Mouse (Mus musculus) intestine, embryonic 15.5 days (tissue): ENCODE measurements around the gene Atat1. TPM values are rescaled to one million over a fixed set of nuclear protein-coding genes. Genes with fewer than 3 reads are reported as not detected.

Experiments
- ATAC-seq: fragments of 200-750 bp; cut with Nextera tagmentation; 2 replicates; pipeline ENCODE4 v1.8.0; 2017; ENCODE audit warnings: moderate TSS enrichment, moderate library complexity
- H3K27ac ChIP-seq: fragments of 300-500 bp; sonication (generic); 2 replicates; pipeline ENCODE4 v1.5.1; 2015; ENCODE audit warnings: mild to moderate bottlenecking, inconsistent platforms
- H3K27me3 ChIP-seq: fragments of 300-500 bp; sonication (generic); replicated peaks from 2 replicates; pipeline ENCODE4 v1.6.1; 2015; ENCODE audit warnings: inconsistent platforms
- H3K36me3 ChIP-seq: fragments of 300-500 bp; sonication (generic); 2 replicates; pipeline ENCODE4 v1.6.1; 2015; ENCODE audit warnings: inconsistent platforms
- H3K4me1 ChIP-seq: fragments of 300-500 bp; sonication (generic); replicated peaks from 2 replicates; pipeline ENCODE4 v1.6.1; 2015; ENCODE audit warnings: inconsistent platforms
- H3K4me2 ChIP-seq: fragments of 300-500 bp; sonication (generic); replicated peaks from 2 replicates; pipeline ENCODE4 v1.6.1; 2015; ENCODE audit warnings: mild to moderate bottlenecking, inconsistent platforms
- H3K4me3 ChIP-seq: fragments of 300-500 bp; sonication (generic); replicated peaks from 2 replicates; pipeline ENCODE4 v1.5.1; 2015; ENCODE audit warnings: inconsistent platforms
- H3K9ac ChIP-seq: fragments of 300-500 bp; sonication (generic); 2 replicates; pipeline ENCODE4 v1.6.1; 2015; ENCODE audit warnings: inconsistent platforms
- H3K9me3 ChIP-seq: fragments of 300-500 bp; sonication (generic); 2 replicates; pipeline ENCODE4 v1.6.1; 2016; ENCODE audit warnings: inconsistent platforms
- WGBS: fragments of 180-500 bp; shearing (Covaris S2); methylation state at CpG from one replicate; pipeline ENCODE4 v1.1.7; 2015; 5-methylcytosine and 5-hydroxymethylcytosine counted together
- polyA plus RNA-seq: library from polyadenylated mRNA; unstranded; fragments of >200 nt; fragmentation: Nextera tagmentation; extraction: Ambion mirVana; gene quantifications from 2 replicates; pipeline ENCODE4 v1.2.1, GENCODE M21; 2015

Atat1 gene
- polyA plus RNA-seq, 1 experiment from 2014 or later = 47.2 TPM

DNA sequence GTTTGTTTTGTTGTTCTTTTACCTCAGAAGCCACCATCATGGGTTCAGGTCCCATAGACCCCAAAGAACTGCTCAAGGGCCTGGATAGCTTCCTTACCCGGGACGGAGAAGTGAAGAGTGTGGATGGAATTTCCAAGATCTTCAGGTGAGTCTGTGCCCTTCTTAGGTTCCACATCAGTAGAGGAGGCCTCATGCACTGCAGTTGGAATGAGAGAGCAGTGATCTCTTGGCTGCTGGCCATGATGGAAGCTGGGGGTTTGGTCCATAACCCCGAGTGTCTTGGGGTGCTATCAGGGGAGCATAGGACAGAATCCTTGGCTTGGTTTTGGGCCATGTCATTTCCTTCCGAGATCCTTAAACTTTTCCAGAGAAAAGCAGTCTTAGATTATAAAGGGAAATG, 13.4 kb upstream of the Atat1 start:
- Histone ChIP-seq H3K4me3 (no peak overlapping the region), H3K27me3 (no peaks in the 10 kb centered on the region), H3K4me1 (peaks cover 19% of the 10 kb centered on the region), H3K9ac (no peak overlapping the region), H3K27ac (no peak overlapping the region), H3K9me3 (no peaks in the 10 kb centered on the region), H3K4me2 (no peak overlapping the region), H3K36me3 (peaks cover 33% of the 10 kb centered on the region)
- ATAC-seq = no peak
- WGBS = 95% methylated on average over 4 of the region's 4 CpGs

DNA sequence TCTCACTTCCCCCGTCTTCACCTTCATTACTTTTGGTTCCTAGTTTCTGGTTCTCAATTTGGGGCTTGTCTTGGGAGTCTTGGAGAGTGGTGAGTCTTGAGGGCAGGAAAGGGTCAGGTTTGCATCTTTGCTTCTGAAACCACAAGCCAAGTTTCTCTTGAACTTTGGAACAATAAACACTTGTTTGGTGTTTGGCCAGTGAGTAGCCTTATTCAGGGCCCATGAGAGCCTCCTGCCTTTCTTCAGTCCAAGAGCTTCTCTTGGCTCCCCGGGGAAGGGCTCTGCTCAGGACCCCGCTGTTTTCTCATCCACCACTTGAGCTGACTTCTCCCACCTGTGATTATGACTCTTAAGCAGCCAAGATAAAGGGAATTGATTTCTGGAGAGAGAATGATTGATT, 12.7 kb upstream of the Atat1 start:
- peaks cover 19% of the 10 kb centered on the region for H3K4me1 ChIP-seq
- no peak overlapping the region for H3K4me2 ChIP-seq
- ATAC-seq = no peak
- 79% methylated on average over 3 of the region's 3 CpGs for WGBS
- H3K9me3 ChIP-seq = no peaks in the 10 kb centered on the region
- no peaks in the 10 kb centered on the region for H3K27me3 ChIP-seq
- no peak overlapping the region for H3K4me3 ChIP-seq
- H3K9ac ChIP-seq = no peak overlapping the region
- peaks cover 26% of the 10 kb centered on the region for H3K36me3 ChIP-seq
- H3K27ac ChIP-seq = no peak overlapping the region

DNA sequence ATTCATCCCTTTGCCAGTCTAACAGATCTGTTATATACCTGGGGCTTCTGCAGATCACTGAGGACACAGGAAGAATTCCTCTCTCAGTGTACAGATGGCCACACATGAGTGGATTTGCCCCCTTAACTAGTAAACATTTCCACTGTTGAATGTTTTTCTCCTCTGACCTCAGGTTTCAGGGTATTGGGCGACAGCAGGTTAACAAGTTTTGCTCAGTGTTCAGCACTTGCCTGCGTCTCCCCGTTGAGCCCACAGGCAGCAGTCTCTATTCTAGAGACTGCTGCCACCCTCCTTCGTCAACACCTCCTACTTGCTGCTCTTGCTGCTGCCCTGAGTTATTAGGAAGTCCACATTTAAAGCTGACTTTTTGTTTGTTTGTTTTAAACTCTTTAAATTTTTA, 11.8 kb upstream of the Atat1 start:
- H3K9me3 ChIP-seq = no peaks in the 10 kb centered on the region
- no peak overlapping the region for H3K9ac ChIP-seq
- H3K4me1 ChIP-seq = peaks cover 19% of the 10 kb centered on the region
- no peak overlapping the region for H3K4me2 ChIP-seq
- peaks cover 22% of the 10 kb centered on the region for H3K36me3 ChIP-seq
- WGBS = 82% methylated on average over 4 of the region's 4 CpGs
- no peaks in the 10 kb centered on the region for H3K27me3 ChIP-seq
- no peak overlapping the region for H3K4me3 ChIP-seq
- H3K27ac ChIP-seq = no peak overlapping the region
- no peak for ATAC-seq

DNA sequence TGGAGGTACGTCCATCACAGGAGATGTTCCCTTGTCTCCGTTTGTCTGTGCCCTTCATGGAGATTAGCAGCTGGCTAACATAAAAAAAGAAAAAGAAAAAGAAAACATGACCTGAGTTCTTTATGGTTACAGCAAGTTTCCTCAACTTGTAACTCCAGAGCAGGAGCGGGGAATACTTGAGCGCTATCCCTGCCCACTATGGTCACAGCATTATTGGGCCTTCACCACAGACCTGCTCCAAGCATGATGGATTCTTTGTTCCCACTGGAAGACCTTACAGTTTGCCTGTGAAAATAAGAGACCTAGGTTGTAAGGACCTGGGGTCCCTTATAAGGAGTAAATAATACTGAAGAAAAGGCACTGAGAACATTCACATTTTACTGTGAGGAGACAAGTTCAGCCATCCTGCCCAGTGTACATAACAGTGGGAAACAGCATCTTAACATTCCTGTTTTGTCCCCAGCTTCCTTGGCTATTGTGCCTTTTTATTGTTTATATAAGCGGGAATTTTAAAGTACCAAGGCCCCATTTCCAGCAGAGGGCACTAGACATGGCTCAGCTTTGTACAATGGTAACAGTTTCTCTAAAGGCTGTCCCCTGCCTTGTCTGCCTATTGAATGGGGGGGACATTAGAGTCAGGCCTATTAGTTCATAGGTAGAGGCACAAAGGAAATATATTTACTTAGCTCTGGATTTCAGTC, 11.1 kb upstream of the Atat1 start:
- Histone ChIP-seq H3K27me3 (no peaks in the 10 kb centered on the region), H3K27ac (peak overlapping the region; percentile 95; the same call in 1 of the 2 replicates), H3K4me2 (no peak overlapping the region), H3K4me3 (no peak overlapping the region), H3K4me1 (peaks cover 19% of the 10 kb centered on the region), H3K9ac (no peak overlapping the region), H3K36me3 (peaks cover 16% of the 10 kb centered on the region), H3K9me3 (no peaks in the 10 kb centered on the region)
- 64% methylated on average over 5 of the region's 5 CpGs for WGBS
- ATAC-seq = no peak

DNA sequence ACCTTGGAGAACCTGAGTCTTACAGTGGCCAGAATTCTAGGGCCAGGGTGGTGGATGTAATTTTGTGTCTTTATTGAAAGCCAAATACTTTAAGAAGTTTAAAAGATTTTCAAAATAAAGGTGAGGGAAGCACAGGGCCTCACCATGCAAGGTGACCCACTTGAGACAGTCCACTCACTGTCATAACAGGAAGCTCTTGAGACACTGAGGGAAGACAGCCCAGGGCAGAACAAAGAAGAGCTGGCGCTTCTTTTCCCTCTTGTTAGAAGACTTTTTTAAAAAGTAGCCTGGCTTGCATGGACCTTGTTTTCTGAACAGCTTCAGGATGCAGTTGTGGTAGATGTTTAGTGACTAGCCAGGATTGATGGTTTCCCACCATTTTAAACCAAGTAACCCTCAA, 10.5 kb upstream of the Atat1 start:
- 42% methylated on average over 1 of the region's 1 CpGs for WGBS
- Histone ChIP-seq H3K4me2 (peak overlapping the region; percentile 76; the same call in 1 of the 2 replicates), H3K36me3 (peaks cover 16% of the 10 kb centered on the region), H3K9ac (no peak overlapping the region), H3K4me3 (no peak overlapping the region), H3K27me3 (no peaks in the 10 kb centered on the region), H3K4me1 (peaks cover 21% of the 10 kb centered on the region), H3K9me3 (no peaks in the 10 kb centered on the region), H3K27ac (peak overlapping the region; percentile 95)
- ATAC-seq = no peak

DNA sequence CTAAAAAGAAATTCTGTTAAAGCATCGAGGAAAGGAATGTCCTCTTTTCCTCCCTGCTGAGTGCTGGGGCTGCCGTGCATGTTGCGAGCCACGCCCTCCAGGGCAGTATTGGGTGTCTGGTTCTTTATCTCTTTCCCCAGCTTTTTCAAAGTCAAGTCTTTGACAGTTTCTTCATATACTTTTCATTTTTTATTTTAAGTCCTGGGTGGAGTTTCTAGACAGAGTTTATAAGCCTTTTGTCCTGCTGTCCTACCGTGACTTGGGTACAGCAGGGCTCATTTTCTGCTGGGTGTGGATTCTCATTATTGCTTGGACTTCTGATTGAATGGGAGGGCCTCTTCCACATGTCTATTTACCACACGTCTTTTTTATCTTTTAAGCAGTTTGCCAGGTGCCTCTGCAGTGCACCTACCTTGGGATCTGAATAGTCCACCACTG, 10.0 kb upstream of the Atat1 start:
- H3K4me3 ChIP-seq = no peak overlapping the region
- peak overlapping the region; percentile 95; the same call in 1 of the 2 replicates for H3K27ac ChIP-seq
- 34% methylated on average over 6 of the region's 6 CpGs for WGBS
- H3K4me1 ChIP-seq = peaks cover 21% of the 10 kb centered on the region
- peak overlapping the region; percentile 76 for H3K4me2 ChIP-seq
- H3K36me3 ChIP-seq = peaks cover 14% of the 10 kb centered on the region
- H3K9me3 ChIP-seq = no peaks in the 10 kb centered on the region
- H3K27me3 ChIP-seq = no peaks in the 10 kb centered on the region
- H3K9ac ChIP-seq = no peak overlapping the region
- no peak for ATAC-seq

DNA sequence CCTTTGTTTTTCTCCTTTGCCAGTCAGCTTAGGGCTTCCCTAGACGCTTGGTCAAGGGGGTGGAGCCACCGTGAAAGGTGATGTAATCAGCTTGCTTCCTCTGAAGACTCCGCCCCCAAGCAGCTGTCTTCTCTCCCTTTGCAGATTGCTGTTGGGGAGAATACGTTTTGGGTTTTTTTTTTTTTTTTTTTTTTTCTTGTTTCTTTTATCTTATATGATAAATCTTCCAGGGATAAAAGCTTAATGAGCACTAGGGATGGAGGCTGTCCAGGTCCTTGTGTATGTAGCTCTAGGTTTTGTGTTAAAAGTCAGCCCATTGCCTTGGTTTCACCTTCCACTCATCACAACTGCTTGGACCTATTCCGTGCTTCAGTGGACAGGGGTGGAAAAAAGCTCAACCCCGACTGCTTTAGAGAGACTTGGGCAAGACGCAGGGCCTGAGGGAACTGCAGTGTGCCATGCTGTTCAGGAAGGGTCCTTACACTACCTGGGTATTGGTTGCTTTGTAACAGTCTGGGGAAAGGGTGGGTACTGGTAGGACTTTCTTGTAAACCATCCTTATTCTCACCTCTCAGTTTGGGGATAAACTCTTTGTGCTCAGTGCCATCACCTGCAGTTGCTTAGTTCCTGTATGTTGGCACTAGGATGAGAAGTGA, 9.3 kb upstream of the Atat1 start:
- H3K4me3 ChIP-seq = peak overlapping the region; percentile 65
- ATAC-seq = peak; percentile 52
- no peaks in the 10 kb centered on the region for H3K9me3 ChIP-seq
- 11% methylated on average over 7 of the region's 7 CpGs for WGBS
- H3K4me1 ChIP-seq = peaks cover 21% of the 10 kb centered on the region
- peak overlapping the region; percentile 95 for H3K27ac ChIP-seq
- peaks cover 8% of the 10 kb centered on the region for H3K36me3 ChIP-seq
- H3K4me2 ChIP-seq = peak overlapping the region; percentile 76
- H3K27me3 ChIP-seq = no peaks in the 10 kb centered on the region
- peak overlapping the region; percentile 53 for H3K9ac ChIP-seq

DNA sequence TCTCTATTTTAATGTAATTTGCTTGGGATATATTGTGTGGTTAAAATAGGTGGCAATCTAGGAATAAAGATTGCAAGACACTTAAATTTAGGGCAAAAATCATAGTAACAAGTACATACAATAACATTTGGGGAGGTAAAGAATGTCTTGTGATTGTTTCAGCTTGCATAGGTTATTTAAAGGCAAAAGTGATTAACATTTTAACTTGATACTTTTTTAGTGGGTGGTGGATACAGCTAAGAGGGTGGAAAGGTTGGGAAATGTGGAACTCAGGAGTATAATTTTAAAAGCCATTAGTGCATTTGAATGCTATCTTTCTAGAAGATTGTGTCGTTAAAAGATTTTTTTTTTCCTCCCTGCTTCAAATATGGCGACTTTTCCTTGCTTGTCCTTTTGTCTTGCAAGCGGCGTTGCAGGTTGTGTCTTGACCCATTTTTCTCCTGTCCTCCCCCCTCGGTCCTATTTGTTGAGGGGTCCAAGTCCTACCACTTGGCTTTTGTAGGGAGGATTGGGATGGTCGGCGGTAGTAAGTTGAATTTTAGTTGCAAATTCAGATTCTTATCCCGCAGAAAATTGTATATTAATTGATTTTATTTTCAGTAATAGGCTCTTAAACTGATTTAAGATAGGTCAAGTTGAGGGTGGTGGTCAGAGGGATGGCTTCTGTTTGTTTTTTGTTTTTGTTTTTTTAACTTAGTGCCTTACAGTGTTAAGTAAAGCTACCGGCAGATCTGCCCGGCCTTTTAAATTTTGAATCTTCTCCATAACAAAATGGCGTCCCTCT, 8.6 kb upstream of the Atat1 start:
- H3K27ac ChIP-seq = peak overlapping the region; percentile 95
- ATAC-seq = no peak

DNA sequence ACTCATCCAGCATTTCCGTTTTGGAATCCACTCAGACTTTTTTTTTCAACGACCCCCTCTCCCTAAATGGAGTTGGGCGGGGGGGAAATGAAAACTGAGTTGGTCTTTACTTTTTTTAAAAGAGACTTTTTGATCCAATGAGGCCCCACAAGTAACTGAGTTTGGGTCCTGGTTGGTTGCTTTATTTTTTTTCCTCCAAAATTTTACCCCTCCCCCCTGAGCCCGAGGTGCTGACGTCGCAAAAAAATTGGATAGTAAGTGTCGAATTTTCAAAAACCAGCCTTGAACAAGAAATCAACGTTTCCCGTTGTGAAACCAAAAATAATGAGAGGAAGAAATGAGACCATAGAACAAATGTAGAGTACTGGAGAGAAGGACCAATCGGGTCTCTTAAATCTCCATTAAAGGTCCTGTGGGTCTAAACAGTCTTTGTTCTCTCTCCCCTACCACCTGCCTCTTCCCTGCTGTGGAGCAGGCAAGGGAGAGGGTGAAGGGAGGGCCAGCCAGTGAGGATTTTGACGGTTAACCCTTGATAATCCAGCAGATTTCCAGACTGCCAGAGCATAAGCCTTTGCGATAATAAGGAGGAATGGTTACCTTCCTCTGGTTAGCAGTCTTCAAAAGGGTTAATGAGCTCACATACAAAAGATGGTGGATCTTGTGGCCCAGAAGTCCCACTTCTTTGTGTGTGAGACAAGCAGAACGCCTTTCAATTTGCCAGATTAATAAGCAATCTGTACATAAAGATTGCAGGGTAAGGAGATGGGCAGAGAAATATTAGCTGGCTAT, 7.8 kb upstream of the Atat1 start:
- Histone ChIP-seq H3K9ac (peak overlapping the region; percentile 86), H3K36me3 (no peaks in the 10 kb centered on the region; the same call in 1 of the 2 replicates), H3K4me2 (peak overlapping the region; percentile 76), H3K27ac (peak overlapping the region; percentile 95), H3K9me3 (no peaks in the 10 kb centered on the region), H3K4me1 (peaks cover 21% of the 10 kb centered on the region), H3K4me3 (peak overlapping the region; percentile 65), H3K27me3 (no peaks in the 10 kb centered on the region)
- under 1% methylated on average over 13 of the region's 13 CpGs for WGBS
- no peak for ATAC-seq

More for the DNA sequence above, 8.6 kb upstream of the Atat1 start:
- H3K27me3 ChIP-seq = no peaks in the 10 kb centered on the region
- H3K9ac ChIP-seq = peak overlapping the region; percentile 86
- H3K9me3 ChIP-seq = no peaks in the 10 kb centered on the region
- under 1% methylated on average over 11 of the region's 11 CpGs for WGBS
- peaks cover 21% of the 10 kb centered on the region for H3K4me1 ChIP-seq
- H3K36me3 ChIP-seq = 0 out of 2 replicates have a peak, but pooled peaks cover 2% of the 10 kb centered on the region
- H3K4me3 ChIP-seq = peak overlapping the region; percentile 65
- H3K4me2 ChIP-seq = peak overlapping the region; percentile 76

DNA sequence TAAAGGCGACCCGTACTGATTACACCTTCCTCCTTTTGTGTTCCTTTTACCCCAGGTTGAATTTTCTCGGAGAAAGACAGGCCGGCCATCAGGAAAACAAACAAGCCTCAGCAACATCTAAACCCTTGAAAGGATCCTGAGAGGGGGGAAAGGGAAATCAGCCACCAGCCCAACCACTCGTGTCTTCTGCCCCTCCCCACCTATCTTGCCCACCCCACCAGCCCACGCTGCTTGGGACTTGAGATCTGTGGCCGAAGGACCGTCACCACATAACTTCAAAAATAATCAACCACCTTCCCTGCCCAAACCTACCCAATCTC, 7.2 kb upstream of the Atat1 start:
- Histone ChIP-seq H3K9me3 (no peaks in the 10 kb centered on the region), H3K27ac (peak overlapping the region; percentile 95), H3K4me2 (peak overlapping the region; percentile 76), H3K4me3 (peak overlapping the region; percentile 65), H3K4me1 (peaks cover 21% of the 10 kb centered on the region), H3K27me3 (no peaks in the 10 kb centered on the region), H3K36me3 (no peaks in the 10 kb centered on the region; the same call in 1 of the 2 replicates), H3K9ac (peak overlapping the region; percentile 86)
- WGBS = 0% methylated on average over 8 of the region's 8 CpGs
- ATAC-seq = no peak

DNA sequence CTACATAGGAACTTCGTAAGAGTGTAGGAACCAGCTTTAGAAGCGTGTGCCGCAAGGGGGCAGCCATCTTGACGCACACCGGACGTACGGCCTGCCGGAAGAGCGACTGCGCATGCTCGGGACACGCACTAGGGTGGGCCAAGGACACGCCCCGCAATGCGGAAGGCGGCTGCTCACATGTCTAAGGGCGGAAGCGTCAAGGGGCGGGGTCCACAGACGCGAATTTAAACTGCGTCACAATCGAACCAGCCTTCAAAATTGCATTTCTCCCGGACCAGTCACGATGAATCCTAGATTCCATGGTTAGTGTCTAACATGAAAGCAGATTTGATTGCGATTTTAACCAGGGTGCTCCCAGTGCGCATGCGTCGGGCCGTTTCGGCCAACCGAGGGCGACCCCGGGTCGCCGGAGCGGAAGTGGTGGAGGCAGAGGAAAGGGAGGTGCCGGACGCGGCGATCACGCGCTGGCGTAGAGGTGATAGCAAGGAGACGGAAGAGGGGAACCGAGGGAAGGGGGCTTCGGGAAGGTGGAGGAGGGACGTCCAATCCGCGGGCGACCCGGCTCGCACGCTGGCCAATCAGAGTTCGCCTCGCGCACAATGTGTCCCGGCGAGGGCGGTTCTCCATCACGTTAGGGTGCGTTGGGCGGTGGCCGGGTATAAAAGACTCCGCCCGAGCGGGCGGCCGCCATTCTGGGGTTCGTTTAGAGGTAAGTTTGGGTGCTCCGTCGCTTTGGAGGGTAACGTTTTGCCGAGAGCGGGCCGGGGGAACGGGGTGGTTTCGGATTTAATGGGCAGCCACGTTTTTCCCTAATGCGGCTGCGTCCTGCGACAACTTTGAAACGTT, 6.6 kb upstream of the Atat1 start, which contains the start of the genes Mrps18b and Ppp1r10:
Mrps18b (minus strand) TSS at position 93 of the 846 bp plus-strand sequence.
Ppp1r10 (plus strand) TSS at position 138 of the 846 bp plus-strand sequence.
- Histone ChIP-seq H3K4me2 (peak within 1 kb of the TSS; percentile 76), H3K27ac (peak within 1 kb of the TSS; percentile 95), H3K4me3 (peak within 1 kb of the TSS; percentile 65), H3K4me1 (peaks cover 21% of the 10 kb centered on the region), H3K9me3 (no peaks in the 10 kb centered on the region), H3K9ac (peak within 1 kb of the TSS; percentile 86), H3K36me3 (no peaks in the 10 kb centered on the region; the same call in 1 of the 2 replicates), H3K27me3 (no peaks in the 10 kb centered on the region)
- WGBS = under 1% methylated on average over 83 of the region's 83 CpGs
- ATAC-seq = peak; percentile 93
